Mouse (Mus musculus) c-Kit-positive CD71-positive TER-119-negative erythroid progenitor cells, embryonic 14.5 days (primary cell): ENCODE data around the gene Gm5148.

ENCODE experiments used
- DNase-seq: peaks from one replicate; pipeline ENCODE4 v3.0.0-alpha.2; 2013; ENCODE audit warnings: low read depth

Gm5148 gene

GRCm38 (mm10) chr3:37724171-37724804 lies at the start of gene Gm5148:
Gm5148 (minus strand) TSS chr3:37724490.
- no peak for DNase-seq

GRCm38 (mm10) chr3:37770951-37771350 lies 46.7 kb upstream of the Gm5148 start:
- DNase-seq, result no peak

GRCm38 (mm10) chr3:37769268-37769756 lies 45.0 kb upstream of the Gm5148 start:
- DNase-seq, result no peak

GRCm38 (mm10) chr3:37767147-37768015 lies 43.1 kb upstream of the Gm5148 start:
- DNase-seq, result no peak

- DNase-seq, result no peak
Measured at GRCm38 (mm10) chr3:37766628-37767027, 42.3 kb upstream of the Gm5148 start.

GRCm38 (mm10) chr3:37765971-37766370 lies 41.7 kb upstream of the Gm5148 start:
- no peak for DNase-seq

- DNase-seq, result no peak
Measured at GRCm38 (mm10) chr3:37765275-37765674, 41.0 kb upstream of the Gm5148 start.

GRCm38 (mm10) chr3:37762303-37762702 lies 38.0 kb upstream of the Gm5148 start:
- DNase-seq, result no peak

- DNase-seq, result no peak
Measured at GRCm38 (mm10) chr3:37761741-37762140, 37.5 kb upstream of the Gm5148 start.

GRCm38 (mm10) chr3:37760866-37761265 lies 36.6 kb upstream of the Gm5148 start:
- no peak for DNase-seq

- no peak for DNase-seq
Measured at GRCm38 (mm10) chr3:37758611-37759322, 34.5 kb upstream of the Gm5148 start.

GRCm38 (mm10) chr3:37758124-37758523 lies 33.8 kb upstream of the Gm5148 start:
- no peak for DNase-seq

- DNase-seq, result no peak
Measured at GRCm38 (mm10) chr3:37757613-37758012, 33.3 kb upstream of the Gm5148 start.

- no peak for DNase-seq
Measured at GRCm38 (mm10) chr3:37756005-37756404, 31.7 kb upstream of the Gm5148 start.

- DNase-seq, result no peak
Measured at GRCm38 (mm10) chr3:37754639-37755038, 30.3 kb upstream of the Gm5148 start.

GRCm38 (mm10) chr3:37753148-37753547 lies 28.9 kb upstream of the Gm5148 start:
- no peak for DNase-seq

GRCm38 (mm10) chr3:37748002-37748733 lies 23.9 kb upstream of the Gm5148 start:
- DNase-seq, result no peak

- DNase-seq, result no peak
Measured at GRCm38 (mm10) chr3:37747258-37748001, 23.1 kb upstream of the Gm5148 start.

GRCm38 (mm10) chr3:37744050-37744449 lies 19.8 kb upstream of the Gm5148 start:
- no peak for DNase-seq

GRCm38 (mm10) chr3:37739996-37740395 lies 15.7 kb upstream of the Gm5148 start:
- no peak for DNase-seq
